Comparison of ENCODE assay signal across 28 mouse cellular contexts in genomic region chr6:143703984-143704383, GRCm38 (mm10).
DNase-seq lines count a peak whose midpoint lies in the region; ATAC-seq lines count a peak whose summit lies in the region.
"Had no signal": no experiment of that assay in that cellular context is flagged by ENCODE, and none has a peak within 500 bp of the region (broad histone marks: within the 10 kb centered on the region; RNA-seq: fewer than 3 reads in every experiment).

No protein-coding gene starts in this region.

- H3K27me3 ChIP-seq in embryonic facial prominence, embryonic 12.5 days: no peaks in the 10 kb centered on the region
- H3K27me3 ChIP-seq in embryonic facial prominence, embryonic 10.5 days (replicated peaks; ENCODE audit: low read depth, poor library complexity, severe bottlenecking): no peaks in the 10 kb centered on the region
- H3K27me3 ChIP-seq in limb, embryonic 12.5 days: no peaks in the 10 kb centered on the region
- no peaks in the 10 kb centered on the region for H3K27me3 ChIP-seq in limb, embryonic 10.5 days (ENCODE audit: low read depth, poor library complexity, severe bottlenecking)
- H3K27me3 ChIP-seq in limb, embryonic 13.5 days: no peaks in the 10 kb centered on the region
- no peaks in the 10 kb centered on the region for H3K27me3 ChIP-seq in limb, embryonic 15.5 days
- no peaks in the 10 kb centered on the region for H3K27me3 ChIP-seq in liver, embryonic 12.5 days (replicated peaks)
- H3K27me3 ChIP-seq: CH12.LX; embryonic facial prominence, embryonic 13.5 days; forebrain, embryonic 13.5 days; forebrain, embryonic 15.5 days had no signal

- no peaks in the 10 kb centered on the region for H3K36me3 ChIP-seq in embryonic facial prominence, embryonic 12.5 days
- H3K36me3 ChIP-seq in embryonic facial prominence, embryonic 10.5 days (replicated peaks): no peaks in the 10 kb centered on the region
- H3K36me3 ChIP-seq in limb, embryonic 12.5 days: no peaks in the 10 kb centered on the region
- H3K36me3 ChIP-seq in limb, embryonic 10.5 days: no peaks in the 10 kb centered on the region
- no peaks in the 10 kb centered on the region for H3K36me3 ChIP-seq in limb, embryonic 13.5 days
- H3K36me3 ChIP-seq in limb, embryonic 15.5 days: no peaks in the 10 kb centered on the region
- no peaks in the 10 kb centered on the region for H3K36me3 ChIP-seq in liver, embryonic 12.5 days
- H3K36me3 ChIP-seq: embryonic facial prominence, embryonic 13.5 days; forebrain, embryonic 15.5 days; G1E had no signal

- no peak overlapping the region for H3K4me2 ChIP-seq in embryonic facial prominence, embryonic 12.5 days (replicated peaks)
- no peak overlapping the region for H3K4me2 ChIP-seq in limb, embryonic 12.5 days
- no peak overlapping the region for H3K4me2 ChIP-seq in limb, embryonic 13.5 days (replicated peaks)
- no peak overlapping the region for H3K4me2 ChIP-seq in limb, embryonic 15.5 days
- H3K4me2 ChIP-seq in liver, embryonic 12.5 days: no peak overlapping the region
- H3K4me2 ChIP-seq: embryonic facial prominence, embryonic 13.5 days; forebrain, embryonic 13.5 days; forebrain, embryonic 15.5 days had no signal

- H3K9ac ChIP-seq in embryonic facial prominence, embryonic 12.5 days: no peak overlapping the region
- no peak overlapping the region for H3K9ac ChIP-seq in limb, embryonic 12.5 days (replicated peaks)
- H3K9ac ChIP-seq in limb, embryonic 13.5 days: no peak overlapping the region
- no peak overlapping the region for H3K9ac ChIP-seq in limb, embryonic 15.5 days
- H3K9ac ChIP-seq in liver, embryonic 12.5 days: no peak overlapping the region
- H3K9ac ChIP-seq: embryonic facial prominence, embryonic 13.5 days; forebrain, embryonic 13.5 days; forebrain, embryonic 15.5 days; forebrain, postnatal 0 days had no signal

- no peaks in the 10 kb centered on the region for H3K9me3 ChIP-seq in embryonic facial prominence, embryonic 12.5 days
- no peaks in the 10 kb centered on the region for H3K9me3 ChIP-seq in embryonic facial prominence, embryonic 10.5 days
- H3K9me3 ChIP-seq in limb, embryonic 12.5 days: no peaks in the 10 kb centered on the region
- H3K9me3 ChIP-seq in limb, embryonic 10.5 days (replicated peaks): no peaks in the 10 kb centered on the region
- H3K9me3 ChIP-seq in limb, embryonic 13.5 days: no peaks in the 10 kb centered on the region
- H3K9me3 ChIP-seq in limb, embryonic 15.5 days: no peaks in the 10 kb centered on the region
- H3K9me3 ChIP-seq in liver, embryonic 12.5 days (replicated peaks): no peaks in the 10 kb centered on the region
- H3K9me3 ChIP-seq: embryonic facial prominence, embryonic 13.5 days; forebrain, embryonic 13.5 days; forebrain, embryonic 15.5 days had no signal

- DNase-seq in embryonic facial prominence, embryonic 10.5 days (ENCODE audit: low spot score): no peak
- no peak for DNase-seq in limb, embryonic 10.5 days (ENCODE audit: low spot score)
- DNase-seq in thymus, postnatal 4 days: no peak
- DNase-seq: adrenal gland, adult 8-10 months; adrenal gland, postnatal 14 days; adrenal gland, postnatal 36 days; B cell, adult 2 months; cerebellum, adult 11 months; cerebellum, adult 18-20 months; cerebellum, adult 8-10 months; cerebellum, adult 9-11 months; cerebellum, postnatal 14 days; cerebellum, postnatal 36 days; embryo, embryonic 11 days; forebrain, postnatal 0 days had no signal

- no peak overlapping the region for H3K27ac ChIP-seq in embryonic facial prominence, embryonic 12.5 days
- H3K27ac ChIP-seq in embryonic facial prominence, embryonic 10.5 days (replicated peaks): no peak overlapping the region
- peak overlapping the region; percentile 56 for H3K27ac ChIP-seq in limb, embryonic 12.5 days
- no peak overlapping the region for H3K27ac ChIP-seq in limb, embryonic 10.5 days
- peak overlapping the region; percentile 81 for H3K27ac ChIP-seq in limb, embryonic 13.5 days
- peak overlapping the region; percentile 79 for H3K27ac ChIP-seq in limb, embryonic 15.5 days
- H3K27ac ChIP-seq in liver, embryonic 12.5 days: no peak overlapping the region
- H3K27ac ChIP-seq: embryonic facial prominence, embryonic 13.5 days; forebrain, embryonic 13.5 days; forebrain, embryonic 15.5 days had no signal

- peak; percentile 64 for ATAC-seq in embryonic facial prominence, embryonic 12.5 days (ENCODE audit: insufficient number of reproducible peaks, insufficient read depth, low FRiP score, low TSS enrichment)
- no peak for ATAC-seq in limb, embryonic 12.5 days (ENCODE audit: insufficient number of reproducible peaks, insufficient read depth, low FRiP score, low TSS enrichment, low read depth)
- ATAC-seq in limb, embryonic 13.5 days (ENCODE audit: low FRiP score, low read depth): peak; percentile 73
- peak; percentile 67; the same call in 1 of the 2 replicates for ATAC-seq in limb, embryonic 15.5 days (ENCODE audit: insufficient number of reproducible peaks, low FRiP score, low TSS enrichment, low read depth)
- ATAC-seq in liver, embryonic 12.5 days: no peak
- ATAC-seq: activated CD4-positive, CD25-positive, alpha-beta regulatory T cell, adult 4 months; CD4-positive, CD25-positive, alpha-beta regulatory T cell, adult 4 months; forebrain, embryonic 13.5 days; forebrain, embryonic 15.5 days; forebrain, postnatal 0 days; Patski had no signal

- H3K4me3 ChIP-seq in embryonic facial prominence, embryonic 12.5 days: no peak overlapping the region
- no peak overlapping the region for H3K4me3 ChIP-seq in embryonic facial prominence, embryonic 10.5 days
- no peak overlapping the region for H3K4me3 ChIP-seq in limb, embryonic 12.5 days (replicated peaks)
- no peak overlapping the region for H3K4me3 ChIP-seq in limb, embryonic 10.5 days
- H3K4me3 ChIP-seq in limb, embryonic 13.5 days: no peak overlapping the region
- no peak overlapping the region for H3K4me3 ChIP-seq in limb, embryonic 15.5 days
- no peak overlapping the region for H3K4me3 ChIP-seq in liver, embryonic 12.5 days
- H3K4me3 ChIP-seq: embryonic facial prominence, embryonic 13.5 days; forebrain, embryonic 13.5 days; forebrain, embryonic 15.5 days had no signal

- 65% methylated on average over 8 of the region's 8 CpGs for WGBS in embryonic facial prominence, embryonic 12.5 days
- WGBS in embryonic facial prominence, embryonic 10.5 days: 74% methylated on average over 8 of the region's 8 CpGs
- 64% methylated on average over 8 of the region's 8 CpGs for WGBS in limb, embryonic 12.5 days
- 89% methylated on average over 8 of the region's 8 CpGs for WGBS in limb, embryonic 10.5 days
- 52% methylated on average over 8 of the region's 8 CpGs for WGBS in limb, embryonic 13.5 days
- WGBS in limb, embryonic 15.5 days: 47% methylated on average over 8 of the region's 8 CpGs
- WGBS in liver, embryonic 12.5 days (ENCODE audit: insufficient replicate concordance): 74% methylated on average over 8 of the region's 8 CpGs

- H3K4me1 ChIP-seq in embryonic facial prominence, embryonic 12.5 days: no peaks in the 10 kb centered on the region
- peaks cover 7% of the 10 kb centered on the region for H3K4me1 ChIP-seq in embryonic facial prominence, embryonic 10.5 days
- H3K4me1 ChIP-seq in limb, embryonic 12.5 days (replicated peaks): peaks cover 11% of the 10 kb centered on the region; the same call in 1 of the 2 replicates
- H3K4me1 ChIP-seq in limb, embryonic 10.5 days: no peaks in the 10 kb centered on the region
- H3K4me1 ChIP-seq in limb, embryonic 13.5 days: peaks cover 19% of the 10 kb centered on the region; the same call in 1 of the 2 replicates
- H3K4me1 ChIP-seq in limb, embryonic 15.5 days: peaks cover 10% of the 10 kb centered on the region
- H3K4me1 ChIP-seq in liver, embryonic 12.5 days: no peaks in the 10 kb centered on the region
- H3K4me1 ChIP-seq: forebrain, embryonic 15.5 days had no signal

Comparison
In these comparisons a context has a peak if more than half of its experiments do, and no peak if none do; other contexts are left out.
1. ATAC-seq: peak in embryonic facial prominence, embryonic 12.5 days (single experiment), limb, embryonic 13.5 days (single experiment) and limb, embryonic 15.5 days (single experiment); none in limb, embryonic 12.5 days (single experiment) and liver, embryonic 12.5 days (single experiment).
2. H3K27ac ChIP-seq: peak in limb, embryonic 12.5 days (single experiment), limb, embryonic 13.5 days (single experiment) and limb, embryonic 15.5 days (single experiment); none in embryonic facial prominence, embryonic 12.5 days (single experiment), embryonic facial prominence, embryonic 10.5 days (single experiment), limb, embryonic 10.5 days (single experiment) and liver, embryonic 12.5 days (single experiment).